Mouse (Mus musculus) R1 (cell line): ENCODE measurements at regions not wholly inside any gene's neighbourhood (a gene's known extent, or its start where the extent isn't known, plus 50 kb on each side); places are given as distances from the start of the nearest gene placed in this dataset.
A peak's percentile ranks its signal among the peaks of the same experiment; 100 is the strongest.
"Not testable (repeated sequence)": the region's sequence is repeated elsewhere in the genome, so short reads cannot be mapped to it uniquely, and the experiment has no call there.

Experiments used
- DNase-seq: peaks from one replicate; pipeline ENCODE4 v3.0.0-alpha.2; 2018; ENCODE audit warnings: low read depth, low spot score

DNA sequence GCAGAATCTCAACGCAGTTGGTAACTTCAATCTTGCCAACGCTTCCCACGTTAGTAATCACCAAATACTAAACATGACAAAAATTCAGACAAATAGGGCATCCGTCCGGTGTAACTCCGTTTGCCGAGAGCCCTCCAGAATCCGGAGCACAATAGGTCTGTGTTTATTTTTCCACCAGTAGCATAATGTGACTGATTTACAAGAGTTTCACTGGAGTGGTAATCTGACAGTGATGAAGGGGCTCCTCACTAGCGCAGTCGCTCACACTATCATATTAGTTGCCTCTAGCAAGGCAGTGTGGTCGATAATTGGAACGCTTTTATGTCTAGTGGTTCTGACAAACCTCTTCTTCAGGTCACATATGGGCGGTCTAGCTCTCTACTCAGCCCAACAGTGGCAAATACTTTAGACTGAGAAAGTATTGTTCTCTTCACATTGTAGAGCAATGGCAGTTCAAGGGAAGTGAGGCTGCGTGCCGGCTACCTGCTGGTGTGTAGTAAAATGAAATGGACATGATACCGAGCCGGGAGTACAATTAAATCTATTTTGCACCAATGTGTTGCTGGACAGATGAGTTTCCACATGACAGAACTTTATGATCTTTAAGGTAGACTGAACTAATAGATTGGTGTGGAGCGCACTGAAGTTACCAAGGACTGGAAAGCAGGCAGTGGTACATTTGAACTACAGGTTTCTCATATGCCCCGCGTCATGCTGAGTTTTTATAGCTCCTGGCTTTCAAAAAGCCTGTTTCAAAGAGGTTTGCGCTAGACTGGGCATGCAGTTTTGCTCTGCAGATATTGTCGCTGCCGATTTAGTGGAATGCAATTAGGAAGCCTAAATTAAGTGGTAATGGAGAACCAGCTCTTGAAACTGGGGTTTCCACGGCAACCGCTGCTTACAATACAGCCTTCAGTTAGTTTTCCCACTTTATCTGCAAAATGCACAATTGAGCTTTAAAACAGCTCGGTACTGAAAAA lies 155.7 kb upstream of the Pou3f3 start:
- peak; percentile 32 for DNase-seq

DNA sequence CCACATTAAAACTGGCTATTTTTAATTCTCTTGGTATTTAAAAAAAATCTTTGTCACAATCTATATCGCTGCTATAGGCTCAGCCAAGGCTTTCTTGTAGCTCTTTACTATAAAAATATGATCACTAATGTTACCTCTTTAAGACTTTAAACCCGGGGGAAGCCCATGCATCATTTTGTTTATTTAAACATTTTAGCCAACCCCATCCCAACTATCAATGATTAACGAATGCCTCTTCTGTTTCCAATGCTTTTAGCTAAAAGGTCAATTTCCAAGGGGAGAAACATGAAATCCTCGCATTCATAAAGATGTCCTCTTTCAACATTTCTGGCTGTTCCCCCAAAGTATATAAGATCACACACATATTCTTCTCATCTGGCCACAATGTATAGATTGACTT lies 153.6 kb upstream of the Pou3f3 start:
- DNase-seq = no peak

DNA sequence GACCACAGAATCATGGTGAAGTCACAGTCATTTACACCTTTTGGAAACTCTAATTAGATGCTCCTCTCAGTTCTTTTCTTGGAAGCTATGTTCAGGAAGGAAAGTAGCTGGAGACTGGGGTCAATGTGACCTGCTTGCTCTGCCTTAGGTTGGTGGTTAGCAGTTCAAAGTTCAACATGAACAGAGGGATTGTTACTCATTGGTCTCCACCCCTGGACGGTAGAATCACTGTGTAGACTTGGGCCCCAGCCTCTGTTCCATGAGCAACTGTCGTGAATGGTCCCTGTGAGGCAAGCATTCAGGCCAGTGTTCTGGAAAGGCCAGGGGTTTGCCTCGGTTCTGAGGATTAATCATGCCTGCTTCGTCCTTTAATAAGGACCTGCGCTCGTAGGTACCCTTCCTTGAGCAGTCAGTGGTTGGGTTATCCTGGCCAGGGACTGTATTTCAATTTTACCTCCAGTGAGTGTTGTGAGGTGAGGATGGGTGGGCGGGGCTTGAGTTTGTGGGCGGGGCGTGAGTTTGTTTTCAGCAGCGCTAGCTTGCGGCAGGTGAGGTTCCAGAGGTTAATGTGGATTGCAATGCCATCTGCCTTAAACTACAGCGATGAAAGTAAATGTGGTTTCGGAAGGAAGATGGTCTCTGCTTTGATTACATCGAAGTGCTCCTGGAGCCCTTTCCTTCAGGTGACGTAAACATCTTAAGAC lies 152.6 kb upstream of the Pou3f3 start:
- peak; percentile 5 for DNase-seq

DNA sequence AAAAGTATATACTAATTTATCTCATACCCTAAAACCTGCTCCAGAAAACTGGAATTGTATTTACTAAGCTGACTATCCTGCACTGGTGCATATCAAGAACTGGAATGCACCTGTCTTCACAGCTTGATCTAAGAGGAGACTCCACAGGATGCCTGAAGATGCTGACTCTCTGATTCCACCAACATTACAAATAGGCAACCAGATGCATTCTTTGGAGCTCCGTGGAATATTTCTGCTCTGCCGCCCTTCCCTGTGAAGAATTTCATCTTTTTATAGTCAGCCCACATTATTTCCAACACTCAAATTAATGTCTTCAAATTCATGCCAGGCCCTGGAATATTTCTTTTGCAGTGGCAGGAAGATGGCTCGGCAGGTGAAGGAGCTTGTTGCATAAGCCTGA lies 148.7 kb upstream of the Pou3f3 start:
- DNase-seq = no peak

DNA sequence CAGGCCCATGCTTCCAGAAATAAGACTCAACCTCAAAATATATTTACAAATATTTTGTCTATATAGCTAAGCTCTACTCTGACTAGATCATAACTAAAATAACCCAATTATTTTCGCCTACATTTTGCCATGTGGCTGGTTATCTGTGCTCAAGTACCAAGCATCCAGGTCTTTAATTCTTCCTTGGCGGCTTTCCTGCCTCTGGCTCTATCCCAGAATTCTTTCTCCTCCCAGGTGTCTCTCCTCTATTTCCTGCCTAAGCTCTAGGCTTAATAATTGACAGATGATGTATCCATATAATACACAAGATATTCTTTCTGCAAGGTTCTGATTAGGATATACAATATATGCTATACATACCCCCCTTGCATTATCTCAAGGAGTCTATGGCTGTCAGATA lies 138.3 kb upstream of the Pou3f3 start:
- no peak for DNase-seq

DNA sequence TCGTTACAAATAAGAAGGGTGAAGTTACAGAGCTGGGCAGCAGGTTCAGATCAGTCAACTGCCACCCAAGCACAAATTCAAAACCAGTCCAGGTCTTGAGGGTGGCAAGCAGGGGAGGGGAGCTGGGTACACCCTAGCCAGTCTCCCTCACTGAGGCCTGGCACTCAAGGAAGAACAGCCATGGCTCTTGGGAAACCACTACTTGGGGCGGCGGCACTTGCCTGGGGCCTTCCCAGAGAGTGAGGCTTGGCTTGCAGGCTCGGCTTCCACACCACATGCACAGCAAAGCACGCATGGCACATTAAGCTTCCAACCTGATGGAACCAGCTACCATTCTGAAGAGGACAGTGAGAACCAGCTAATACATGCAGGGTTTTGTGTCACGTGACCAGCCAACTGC lies 127.9 kb upstream of the Pou3f3 start:
- DNase-seq = no peak

DNA sequence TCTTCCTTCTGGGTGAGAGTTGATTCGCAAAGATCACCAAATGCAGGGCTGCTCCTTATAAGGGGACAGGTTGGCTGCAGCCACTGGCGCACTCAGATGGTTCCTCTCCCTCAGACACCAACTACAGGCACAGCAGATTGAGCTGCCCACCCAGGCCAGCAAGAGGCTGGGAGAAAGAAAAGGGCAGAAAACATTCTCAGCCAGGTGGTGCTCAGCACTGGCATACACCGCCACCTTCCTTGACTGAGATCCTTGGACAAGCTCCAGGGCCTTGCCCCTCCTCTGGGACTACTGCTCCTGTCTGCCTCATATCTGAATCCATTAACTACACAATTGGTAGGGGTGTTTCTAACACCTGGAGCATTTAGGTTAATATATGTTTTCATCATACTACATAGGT lies 110.4 kb upstream of the Pou3f3 start:
- DNase-seq = no peak

DNA sequence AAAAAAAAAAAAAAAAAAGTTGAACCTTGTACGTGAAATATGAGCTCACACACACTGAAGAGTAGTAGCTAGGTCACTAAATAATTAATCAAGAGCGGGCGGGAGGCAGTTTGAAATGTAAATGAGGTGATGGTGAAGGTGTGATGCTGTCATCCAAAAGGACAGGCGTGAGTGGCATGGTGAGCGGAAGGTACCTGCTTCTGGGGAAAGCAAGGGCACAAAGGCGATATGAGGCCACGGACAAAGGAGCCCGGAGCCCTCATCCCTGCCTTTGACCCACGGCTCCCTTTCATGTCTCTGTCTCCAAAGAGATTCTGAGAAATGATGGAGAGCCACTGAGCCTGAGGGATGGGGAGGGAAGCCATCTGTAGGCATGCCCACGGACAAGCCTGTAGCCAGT lies 107.1 kb upstream of the Pou3f3 start:
- peak; percentile 5 for DNase-seq

DNA sequence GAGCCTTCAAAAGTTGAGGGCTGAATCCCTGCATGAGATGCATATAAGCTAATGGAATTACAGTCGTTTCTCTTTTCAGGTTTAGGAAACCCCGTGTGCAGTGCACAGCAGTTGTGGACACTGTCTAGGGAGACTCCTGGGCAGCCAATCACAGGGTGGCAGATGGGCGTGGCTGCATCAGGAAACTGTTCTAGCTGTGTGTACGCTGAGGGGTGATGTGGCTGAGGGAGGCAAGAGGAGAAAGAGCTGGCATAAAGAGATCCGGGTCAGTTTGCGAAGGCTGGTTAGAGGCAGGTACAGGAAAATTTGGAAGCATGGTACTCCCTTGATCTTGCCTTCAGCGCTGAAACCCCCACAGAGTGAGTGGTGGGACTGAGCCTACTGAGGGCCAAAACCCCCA lies 106.1 kb upstream of the Pou3f3 start:
- peak; percentile 9 for DNase-seq

DNA sequence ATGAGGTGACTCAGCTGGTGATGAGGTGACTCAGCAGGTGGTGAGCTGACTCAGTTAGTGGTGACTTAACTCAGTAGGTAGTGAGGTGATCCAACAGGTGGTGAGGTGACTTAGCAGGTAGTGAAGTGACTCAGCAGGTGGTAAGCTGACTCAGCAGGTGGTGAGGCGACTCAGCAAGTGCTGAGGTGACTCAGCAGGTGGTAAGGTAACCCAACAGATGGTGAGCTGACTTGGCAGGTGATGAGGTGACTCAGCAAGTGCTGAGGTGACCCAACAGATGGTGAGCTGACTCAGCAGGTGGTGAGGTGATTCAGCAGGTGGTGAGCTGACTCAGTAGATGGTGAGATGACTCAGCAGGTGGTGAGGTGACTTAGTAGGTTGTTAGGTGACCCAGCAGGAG lies 103.7 kb upstream of the Pou3f3 start:
- DNase-seq = peak; percentile 7

DNA sequence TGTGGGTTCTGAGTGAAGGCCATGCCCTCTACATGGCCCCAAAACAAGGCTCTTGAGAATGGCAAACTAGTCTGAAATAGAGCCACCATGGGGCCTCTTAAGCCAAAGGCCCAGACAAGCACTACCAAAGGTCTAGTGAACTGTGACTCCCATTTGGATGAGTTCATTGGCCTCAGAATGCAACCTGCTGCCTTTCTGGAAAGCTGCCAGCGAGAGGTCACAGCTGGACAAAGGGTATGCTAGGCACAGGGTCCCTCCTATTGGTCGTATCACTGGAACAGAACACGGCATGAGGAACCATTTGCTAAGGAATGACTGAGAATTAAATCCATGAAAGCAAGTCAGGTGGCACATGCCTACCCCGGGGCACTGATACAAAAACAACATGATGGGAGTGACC lies 98.5 kb upstream of the Pou3f3 start:
- DNase-seq = no peak

DNA sequence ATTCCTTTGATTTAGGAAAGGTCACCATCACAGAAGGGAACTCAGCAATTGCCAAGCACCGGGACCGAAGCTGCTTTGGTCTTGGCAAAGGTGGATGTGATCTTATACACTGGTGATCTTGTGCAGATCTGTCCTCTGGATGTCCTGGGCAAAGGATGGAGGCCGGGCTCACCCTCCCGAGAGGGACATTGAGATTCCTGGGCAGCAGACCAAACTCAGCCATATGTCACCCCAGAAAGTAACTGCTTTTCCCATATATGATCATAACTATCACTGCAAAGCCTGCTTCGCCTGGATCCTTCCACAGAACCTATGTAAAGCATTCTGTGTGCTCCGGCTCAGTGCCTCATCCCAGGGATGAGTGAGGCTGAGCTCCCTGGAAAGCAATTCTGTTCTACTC lies 96.3 kb upstream of the Pou3f3 start:
- DNase-seq = no peak

DNA sequence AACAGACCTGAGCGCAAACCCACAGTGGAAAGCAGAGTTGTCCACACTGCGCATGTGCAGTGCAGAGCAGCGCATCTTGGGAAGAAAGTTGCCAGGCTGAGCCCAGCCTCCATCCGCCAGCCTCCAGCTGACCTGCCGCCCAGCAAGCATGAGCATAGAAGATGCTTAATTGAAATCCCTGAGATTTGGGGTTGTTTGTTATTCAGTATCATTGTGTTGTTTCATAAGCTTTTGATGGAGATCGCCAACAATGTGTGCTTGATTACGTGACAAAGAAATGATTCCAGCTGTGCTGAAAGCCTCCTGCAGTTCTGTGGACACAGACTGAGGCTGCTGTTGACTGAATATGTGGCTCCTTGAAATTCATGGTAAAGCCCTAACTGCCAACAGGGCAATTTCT lies 89.3 kb upstream of the Pou3f3 start:
- peak; percentile 42 for DNase-seq

DNA sequence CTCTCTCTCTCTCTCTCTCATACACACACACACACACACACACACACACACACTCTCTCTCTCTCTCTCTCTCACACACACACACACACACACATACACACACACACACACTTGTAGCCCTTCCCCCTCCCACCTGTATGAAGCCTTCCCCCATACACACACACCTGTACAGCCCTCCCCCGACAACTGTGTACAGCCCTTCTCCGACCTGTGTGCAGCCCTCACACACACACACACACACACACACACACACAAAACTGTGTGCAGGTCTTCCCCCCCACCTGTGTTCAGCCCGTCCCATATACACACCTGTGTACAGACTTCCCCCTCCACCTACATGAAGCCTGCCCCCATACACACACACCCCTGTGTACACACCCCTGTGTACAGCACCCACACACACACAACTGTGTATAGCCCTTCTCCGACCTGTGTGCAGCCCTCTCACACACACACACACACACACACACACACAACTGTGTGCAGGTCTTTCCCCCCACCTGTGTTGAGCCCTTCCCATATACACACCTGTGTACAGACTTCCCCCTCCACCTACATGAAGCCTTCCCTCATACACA lies 88.0 kb upstream of the Pou3f3 start:
- not testable (repeated sequence) for DNase-seq

DNA sequence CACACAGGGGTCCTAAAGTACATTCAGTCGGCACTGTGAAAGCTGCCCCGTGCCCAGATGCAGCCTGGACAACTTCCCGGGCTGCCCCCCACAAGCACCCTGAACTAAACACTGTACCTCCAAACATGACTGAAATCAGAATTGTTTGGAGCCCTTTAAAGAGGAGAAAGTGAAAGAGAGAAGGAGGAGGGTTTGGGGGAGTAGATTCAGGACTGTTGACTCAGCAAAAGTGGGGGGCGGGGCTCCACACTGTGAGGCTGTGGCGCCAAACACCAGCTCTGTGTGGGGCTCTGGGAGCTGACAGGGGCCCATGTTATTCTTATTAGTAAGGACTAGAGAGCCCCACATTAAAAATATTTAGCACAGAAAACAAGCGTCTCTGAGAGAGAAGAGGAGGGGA lies 71.8 kb upstream of the Pou3f3 start:
- DNase-seq = no peak

DNA sequence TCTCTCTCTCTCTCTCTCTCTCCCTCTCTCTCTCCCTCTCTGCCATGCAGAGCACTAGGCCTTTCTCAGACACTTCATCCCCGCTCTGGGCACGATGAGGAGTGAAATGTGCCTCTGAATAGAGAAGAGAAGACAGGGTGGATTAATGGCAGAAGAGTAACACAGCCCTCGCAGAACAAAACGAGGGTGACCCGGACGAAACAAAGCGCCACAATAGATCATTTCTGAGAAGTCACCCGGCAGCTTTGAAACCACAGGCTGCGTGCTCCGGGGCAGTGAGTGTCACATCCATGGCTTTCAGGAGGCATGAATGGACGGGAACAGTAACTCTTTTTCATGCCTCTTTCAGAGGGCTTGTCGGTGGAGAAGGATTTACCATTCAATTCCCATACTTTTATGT lies 66.8 kb upstream of the Pou3f3 start:
- DNase-seq = no peak

DNA sequence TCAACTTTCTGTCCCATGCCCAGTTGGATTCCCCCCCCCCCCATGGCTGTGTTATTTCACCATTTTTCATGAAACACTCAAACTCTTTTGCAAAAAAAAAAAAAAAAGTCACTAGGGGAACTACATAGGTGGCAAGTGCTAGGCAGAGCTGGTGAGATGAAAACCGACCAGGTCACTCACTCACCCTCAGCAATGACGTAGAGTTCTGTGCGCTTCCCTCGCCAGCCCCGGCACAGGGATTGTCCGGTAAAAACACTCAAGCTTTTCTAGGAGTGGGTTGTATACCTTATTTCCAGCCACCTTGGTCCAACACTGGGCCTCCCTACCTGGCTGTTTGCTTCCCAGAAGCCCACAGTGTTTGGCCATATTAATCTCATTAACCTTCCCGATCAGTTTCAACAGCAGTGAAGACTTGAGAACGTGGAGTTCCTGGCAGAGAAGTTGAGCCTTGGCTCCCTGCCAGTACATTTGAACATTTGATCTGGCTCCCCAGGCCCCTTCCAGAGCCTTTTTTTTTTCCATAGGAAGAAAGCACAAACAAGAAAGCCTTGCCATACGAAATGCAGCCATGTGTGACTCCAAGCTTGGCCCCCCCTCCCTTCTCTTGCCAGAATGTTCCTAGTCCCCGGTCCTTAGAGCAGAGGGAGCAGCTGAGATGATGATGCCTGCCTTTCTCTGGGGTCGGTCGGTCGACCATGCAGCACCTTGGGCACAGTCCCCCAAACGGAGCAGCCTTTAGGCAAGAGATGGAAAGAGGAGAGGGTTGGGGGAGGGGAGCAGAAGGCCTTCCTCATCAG lies 65.9 kb upstream of the Pou3f3 start:
- DNase-seq = no peak

DNA sequence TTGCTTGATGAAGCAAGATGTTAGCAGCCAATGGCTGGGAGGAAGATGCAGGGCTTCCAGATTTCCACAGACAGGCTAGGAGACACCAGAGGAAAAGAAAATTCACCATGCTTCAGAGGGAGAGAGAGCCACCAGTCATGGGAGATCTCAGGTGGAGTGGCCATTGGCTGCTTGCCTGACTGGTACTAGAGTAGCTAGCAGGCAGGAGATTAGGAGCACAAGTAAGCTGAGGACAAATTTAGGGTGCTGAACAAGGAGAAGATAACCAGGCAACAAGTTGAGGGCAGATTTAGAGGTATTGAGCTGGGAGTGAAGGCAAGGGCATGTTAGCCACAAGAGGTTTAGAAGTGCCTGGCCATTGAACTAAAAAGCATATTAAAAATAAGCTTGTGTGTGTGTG lies 63.3 kb upstream of the Pou3f3 start:
- no peak for DNase-seq

DNA sequence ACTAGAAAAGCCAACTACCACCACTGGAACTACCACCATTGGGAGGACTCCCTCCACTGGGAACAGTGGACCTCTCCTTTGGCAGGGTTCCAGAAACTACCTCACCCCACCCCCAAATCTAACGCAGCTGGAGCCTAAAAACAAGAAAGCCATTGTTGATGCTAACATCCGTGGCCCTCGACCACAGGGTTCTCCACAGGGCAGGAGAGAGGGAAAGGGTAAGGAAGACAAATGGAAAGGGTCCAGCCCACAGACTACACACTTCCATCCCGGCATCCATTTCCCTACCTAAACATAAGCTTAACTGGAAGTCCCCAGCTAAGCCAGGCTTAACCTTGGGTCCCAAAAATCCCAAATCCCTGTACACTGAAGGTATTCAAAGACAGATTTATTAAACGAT lies 59.0 kb upstream of the Pou3f3 start:
- peak; percentile 52 for DNase-seq
